Mouse (Mus musculus) heart, adult 2 months (tissue): Measurements from ENCODE around the gene Itpkc.

ENCODE experiments used
- CTCF ChIP-seq: fragments of 200-600 bp; IDR thresholded peaks from 2 replicates; pipeline ENCODE4 v1.8.1; 2022; ENCODE audit warnings: antibody characterized with exemption, mild to moderate bottlenecking, moderate library complexity
- EP300 ChIP-seq: fragments of 200-500 bp; IDR thresholded peaks from 2 replicates; pipeline ENCODE4 v1.6.1; 2011; ENCODE audit warnings: low read depth, low read length, control low read depth; ENCODE audit not compliant: insufficient read depth
- POLR2A ChIP-seq: fragments of 200-500 bp; IDR thresholded peaks from 2 replicates; pipeline ENCODE4 v1.6.1; 2011; ENCODE audit warnings: mild to moderate bottlenecking, low read depth, low read length, control low read depth; ENCODE audit not compliant: insufficient read depth

DNA sequence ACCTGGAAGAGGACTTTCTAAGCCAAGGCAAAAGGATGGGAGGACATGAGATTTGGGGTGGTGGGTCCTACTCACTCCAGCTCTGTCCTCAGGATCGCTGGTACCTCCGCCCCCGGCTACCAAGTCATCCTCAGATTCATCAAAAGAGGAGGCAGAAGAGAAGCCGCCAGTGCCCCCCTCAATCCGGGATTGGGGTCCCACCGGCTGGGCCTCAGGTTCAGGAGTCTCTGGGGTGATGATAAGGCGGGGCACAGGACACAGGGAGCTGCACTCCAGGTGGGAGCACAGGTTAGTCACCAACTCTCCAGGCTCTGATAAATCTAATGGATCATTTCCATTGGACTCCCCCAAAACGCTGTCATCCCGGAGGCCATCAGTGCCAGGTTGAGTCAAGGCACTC, 1.2 kb downstream of the Itpkc start:
- TF ChIP-seq POLR2A (no peak), EP300 (no peak), CTCF (no peak)
